Mouse (Mus musculus): ENCODE results near the gene Gm20388. TPM values are rescaled to one million over a fixed set of nuclear protein-coding genes. Genes with fewer than 3 reads are reported as not detected.
"Not testable (repeated sequence)": the region's sequence is repeated elsewhere in the genome, so short reads cannot be mapped to it uniquely, and the experiment has no call there.

Gm20388 gene
- total RNA-seq, 4 experiments from 2014 or later, result 0.17 to 15.1 (median 6.6) TPM

GRCm38 (mm10) chr8:124170671-124171070 is 4260.0 kb downstream of the Gm20388 start:
- DNase-seq (ENCODE audit: low spot score in 2 of 2), result no peak

GRCm38 (mm10) chr8:124171557-124172528 is 4261.2 kb downstream of the Gm20388 start:
- DNase-seq (ENCODE audit: low spot score in 2 of 2), result peak; percentile 26 to 51

DNA sequence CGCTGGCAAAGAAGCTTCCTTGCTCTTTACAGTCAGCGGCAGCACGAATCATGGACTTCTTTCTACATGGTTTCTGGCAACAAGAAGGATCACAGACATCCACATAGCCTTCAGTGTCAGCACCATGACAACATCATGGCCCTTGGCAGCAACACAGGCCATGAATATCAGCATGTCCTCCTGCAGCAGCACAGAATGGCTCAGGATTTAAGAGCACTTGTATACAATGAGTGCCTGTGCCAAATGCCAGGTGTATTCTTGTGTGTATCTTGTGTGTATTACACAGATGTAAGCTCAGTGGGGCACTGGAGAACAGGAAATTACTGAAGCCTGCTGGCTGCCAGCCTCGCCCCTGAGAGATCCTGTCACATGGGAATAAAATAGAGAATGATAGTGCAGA is 4263.0 kb downstream of the Gm20388 start:
- DNase-seq (ENCODE audit: low spot score in 2 of 2), result no peak

- DNase-seq (ENCODE audit: low spot score in 2 of 2), result no peak
Measured at GRCm38 (mm10) chr8:124176133-124176532, 4265.5 kb downstream of the Gm20388 start.

DNA sequence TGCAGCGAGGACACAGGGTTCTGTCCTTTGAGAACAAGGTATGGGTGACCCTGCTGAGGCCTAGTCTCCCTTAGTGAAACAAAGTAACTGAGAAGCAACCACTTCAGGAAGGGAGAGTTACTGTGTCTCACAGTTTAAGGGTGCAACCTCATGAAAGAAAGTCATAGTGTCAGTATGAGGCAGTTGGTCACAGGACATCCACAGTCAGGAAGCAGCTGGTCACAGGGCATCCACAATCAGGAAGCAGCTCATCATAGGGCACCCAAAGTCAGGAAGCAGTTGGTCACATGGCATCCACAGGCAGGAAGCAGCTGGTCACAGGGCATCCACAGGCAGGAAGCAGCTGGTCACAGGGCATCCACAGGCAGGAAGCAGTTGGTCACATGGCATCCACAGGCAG is 4266.5 kb downstream of the Gm20388 start:
- DNase-seq (ENCODE audit: low spot score in 2 of 2), result not testable (repeated sequence)

DNA sequence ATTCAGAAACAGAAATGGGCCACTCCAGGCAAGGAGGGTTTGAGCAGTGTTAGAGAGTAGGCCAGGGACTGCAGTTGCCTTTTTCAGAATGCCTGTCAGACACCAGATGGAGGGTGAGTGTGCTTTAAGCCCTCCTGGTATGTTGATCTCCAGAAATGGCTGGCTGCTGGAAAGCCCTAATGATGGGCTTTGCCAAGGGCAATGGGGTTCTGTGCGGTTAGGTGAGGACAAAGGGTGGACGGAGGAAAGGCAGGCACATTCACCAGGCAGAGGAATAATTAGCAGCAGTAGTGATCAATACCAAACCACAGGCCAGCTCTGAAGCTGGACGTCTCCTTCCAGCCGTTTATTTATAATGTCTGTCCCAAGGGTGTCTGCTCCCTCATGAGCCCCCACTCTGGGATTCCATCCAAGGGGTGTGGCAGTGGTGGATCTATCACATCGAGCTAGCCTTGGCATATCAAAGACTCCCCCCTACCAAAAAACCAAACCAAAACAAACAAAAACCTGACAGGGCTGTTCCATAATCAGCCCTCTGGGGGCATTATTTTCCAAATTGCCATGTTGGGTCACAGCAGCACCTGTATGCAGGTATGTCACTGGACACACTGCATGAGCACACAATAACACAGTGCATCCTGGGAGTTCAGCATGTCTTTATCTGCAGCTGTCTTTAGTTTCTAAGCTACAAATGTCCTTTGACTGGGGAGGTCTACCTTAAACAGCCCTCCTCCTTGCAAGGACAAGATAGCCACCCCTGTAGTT is 4270.2 kb downstream of the Gm20388 start:
- DNase-seq (ENCODE audit: low spot score in 2 of 2), result no peak

- DNase-seq (ENCODE audit: low spot score in 2 of 2), result no peak
Measured at GRCm38 (mm10) chr8:124181751-124182150, 4271.1 kb downstream of the Gm20388 start.

DNA sequence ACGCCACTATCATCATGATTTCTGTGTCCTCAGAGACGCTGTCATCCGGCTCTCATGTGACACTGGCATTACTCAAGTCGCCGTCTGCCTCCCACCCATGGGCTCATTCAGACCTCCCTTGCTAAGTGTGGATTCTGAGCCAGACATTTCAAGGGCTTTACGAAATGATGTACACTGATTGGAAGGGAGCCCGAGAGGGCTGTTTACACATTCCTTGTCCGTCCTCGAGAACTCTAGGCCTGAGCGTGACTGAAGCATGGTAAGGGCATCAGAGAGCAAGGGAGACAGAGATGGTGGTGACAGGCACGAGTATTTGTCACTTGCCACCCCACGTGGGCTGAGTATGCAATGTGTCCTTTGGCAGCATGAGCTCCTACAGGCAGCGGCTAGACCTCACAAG is 4271.6 kb downstream of the Gm20388 start:
- DNase-seq (ENCODE audit: low spot score in 2 of 2), result peak in 1 of 2 experiments; percentile 39

- DNase-seq (ENCODE audit: low spot score in 2 of 2), result peak; percentile 35 to 46
Measured at GRCm38 (mm10) chr8:124184078-124184477, 4273.4 kb downstream of the Gm20388 start.

DNA sequence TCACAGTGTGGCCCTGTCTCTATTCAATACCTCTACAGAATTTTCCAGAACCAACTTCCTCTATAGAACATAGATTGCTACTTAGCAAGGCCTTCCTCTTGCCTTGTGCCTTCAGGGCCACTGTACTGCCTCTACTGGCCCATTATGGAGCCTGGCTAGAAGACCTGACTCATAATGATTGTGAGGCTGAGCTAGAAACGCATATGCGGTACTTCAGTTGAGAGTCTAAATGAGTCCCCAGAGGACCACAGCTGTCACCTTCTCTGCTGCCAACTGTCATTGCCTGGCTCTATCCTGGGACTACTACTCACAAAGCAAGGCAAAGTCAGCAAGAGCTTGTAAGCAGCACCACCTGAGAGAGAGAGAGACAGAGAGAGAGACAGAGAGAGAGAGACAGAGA is 4273.9 kb downstream of the Gm20388 start:
- DNase-seq (ENCODE audit: low spot score in 2 of 2), result no peak

DNA sequence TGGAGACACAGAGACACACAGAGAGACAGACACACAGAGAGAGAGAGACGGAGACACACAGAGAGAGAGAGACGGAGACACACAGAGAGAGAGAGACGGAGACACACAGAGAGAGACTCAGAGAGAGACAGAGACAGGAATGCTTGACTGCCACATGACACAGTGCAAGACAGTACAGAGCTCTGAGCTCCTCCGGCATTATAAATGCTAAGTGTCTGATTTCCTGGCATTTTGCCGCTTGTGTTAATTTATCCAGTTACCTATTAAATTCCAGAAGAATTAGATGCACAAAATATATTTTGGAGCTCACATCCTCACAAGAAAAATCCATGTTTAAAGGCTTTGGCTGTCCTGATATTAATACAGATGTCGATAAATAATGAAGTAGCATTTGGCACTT is 4274.4 kb downstream of the Gm20388 start:
- no peak for DNase-seq (ENCODE audit: low spot score in 2 of 2)

GRCm38 (mm10) chr8:124190388-124190787 is 4279.7 kb downstream of the Gm20388 start:
- DNase-seq (ENCODE audit: low spot score in 2 of 2), result no peak

DNA sequence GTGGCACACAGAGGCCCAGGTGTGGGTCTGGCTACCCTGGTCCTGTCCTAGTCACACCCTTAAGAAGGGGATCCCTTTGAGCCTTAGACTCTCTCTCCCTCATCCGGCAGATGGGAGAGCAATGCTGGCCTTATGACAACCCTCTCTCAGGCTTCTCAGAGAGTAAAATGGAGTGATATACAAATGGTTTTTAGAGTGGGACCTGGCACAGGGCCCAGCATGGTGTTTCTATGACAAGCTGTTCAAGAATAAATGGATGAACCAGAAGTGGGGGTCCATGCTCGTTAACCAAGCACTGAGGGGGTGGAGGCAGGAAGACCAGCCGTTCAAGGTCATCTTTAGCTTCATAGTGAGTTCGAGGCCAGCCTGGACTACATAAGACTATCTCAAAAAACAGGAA is 4281.6 kb downstream of the Gm20388 start:
- peak in 1 of 2 experiments; percentile 26 for DNase-seq (ENCODE audit: low spot score in 2 of 2)

GRCm38 (mm10) chr8:124192976-124193375 is 4282.3 kb downstream of the Gm20388 start:
- DNase-seq (ENCODE audit: low spot score in 2 of 2), result peak; percentile 59 to 62

DNA sequence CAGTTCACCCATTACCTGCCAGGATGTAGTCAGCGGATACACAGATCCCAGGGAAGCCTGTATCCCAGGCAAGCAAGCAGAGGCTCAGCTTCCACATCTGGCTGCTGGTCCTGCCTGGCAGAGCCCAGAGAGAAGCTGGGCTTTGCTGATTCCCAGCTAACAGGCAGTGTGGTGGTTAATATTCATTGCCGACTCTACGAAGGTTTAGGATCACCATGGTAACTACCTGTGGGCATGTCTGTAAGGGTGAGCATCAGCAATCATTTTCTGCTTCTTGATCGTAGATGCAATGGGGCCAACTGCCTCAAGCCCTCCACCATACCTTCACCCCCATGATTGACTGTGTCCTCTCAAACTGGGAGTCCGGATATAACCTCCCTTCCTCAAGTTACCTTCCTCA is 4283.4 kb downstream of the Gm20388 start:
- no peak for DNase-seq (ENCODE audit: low spot score in 2 of 2)

DNA sequence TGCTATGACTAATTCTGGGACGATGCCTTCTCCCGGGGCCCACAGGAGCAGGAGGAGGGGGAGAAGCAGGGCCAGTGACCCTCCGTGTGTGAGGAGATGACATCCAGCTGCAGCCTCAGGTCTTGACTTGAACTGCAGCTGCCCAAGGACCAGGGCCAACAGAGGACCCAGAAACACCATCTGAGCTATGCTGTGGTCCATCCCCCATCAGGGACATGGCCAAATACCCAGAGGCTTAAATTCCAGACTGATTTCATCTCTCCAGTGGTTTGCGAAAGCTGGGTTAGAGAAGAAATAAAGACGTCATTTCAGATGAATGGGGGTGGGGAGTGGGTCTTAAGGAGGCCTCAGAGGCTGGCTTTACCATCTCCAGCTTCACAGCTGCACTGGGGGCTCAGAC is 4285.6 kb downstream of the Gm20388 start:
- DNase-seq (ENCODE audit: low spot score in 2 of 2), result no peak

GRCm38 (mm10) chr8:124196797-124197196 is 4286.2 kb downstream of the Gm20388 start:
- peak in 1 of 2 experiments; percentile 31 for DNase-seq (ENCODE audit: low spot score in 2 of 2)

GRCm38 (mm10) chr8:124198230-124198629 is 4287.6 kb downstream of the Gm20388 start:
- no peak for DNase-seq (ENCODE audit: low spot score in 2 of 2)

DNA sequence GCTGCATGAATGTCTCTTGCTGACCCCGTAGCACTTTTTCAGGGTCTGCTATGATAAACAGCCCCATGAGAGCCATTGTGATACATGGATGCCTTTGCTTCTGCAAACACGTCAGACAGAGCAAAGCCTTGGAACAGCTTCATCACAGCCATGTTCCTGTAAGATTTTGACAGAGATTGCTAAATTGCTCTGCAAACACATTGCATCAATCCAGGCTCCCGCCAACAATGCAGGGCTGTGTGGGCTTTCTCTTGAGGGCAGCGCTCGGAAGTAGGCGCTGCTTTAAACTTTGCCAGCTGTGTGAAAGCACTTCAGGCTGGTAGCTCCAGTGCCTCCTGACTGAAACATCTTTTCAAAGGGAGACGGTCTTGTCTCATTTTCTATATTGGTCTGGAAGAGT is 4289.8 kb downstream of the Gm20388 start:
- DNase-seq (ENCODE audit: low spot score in 2 of 2), result no peak

- no peak for DNase-seq (ENCODE audit: low spot score in 2 of 2)
Measured at GRCm38 (mm10) chr8:124201706-124202105, 4291.1 kb downstream of the Gm20388 start.

DNA sequence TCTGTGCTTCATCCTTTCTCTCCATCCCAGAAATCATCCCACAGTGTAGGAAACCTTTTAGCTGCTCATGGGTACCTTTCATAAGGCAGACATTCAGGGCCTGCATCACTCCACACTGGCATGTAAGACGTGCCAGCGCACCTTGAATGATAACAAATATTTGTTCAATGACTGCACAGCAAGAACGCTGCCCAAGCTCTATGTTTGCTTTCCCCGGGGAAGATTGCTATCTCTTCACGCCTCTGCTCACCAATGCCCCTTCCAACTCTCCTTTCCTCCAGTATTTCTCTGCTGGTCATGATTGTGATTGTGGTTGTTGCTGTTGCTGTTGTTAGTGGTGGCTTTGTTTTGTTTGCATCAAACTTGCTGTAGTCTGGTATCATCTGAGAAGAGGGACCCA is 4292.3 kb downstream of the Gm20388 start:
- DNase-seq (ENCODE audit: low spot score in 2 of 2), result no peak

- no peak for DNase-seq (ENCODE audit: low spot score in 2 of 2)
Measured at GRCm38 (mm10) chr8:124204001-124204601, 4293.5 kb downstream of the Gm20388 start.
